Mouse (Mus musculus): ENCODE measurements around the gene Tmem117. TPM values are rescaled to one million over a fixed set of nuclear protein-coding genes. Genes with fewer than 3 reads are reported as not detected.

Gene Tmem117
- total RNA-seq, 2 experiments from 2014 or later: 8.0 to 8.4 TPM

GRCm38 (mm10) chr15:94847501-94847900 is 218.5 kb downstream of the Tmem117 start:
- no peak for DNase-seq (ENCODE audit: low spot score in 2 of 2)
- intact Hi-C loops (cut with DNase I): no loop called here

- intact Hi-C loops (cut with DNase I): no loop called here
- DNase-seq (ENCODE audit: low spot score in 2 of 2): no peak
These were observed 230.6 kb downstream of the Tmem117 start for GRCm38 (mm10) chr15:94859641-94860040.

GRCm38 (mm10) chr15:94861173-94861572 is 232.1 kb downstream of the Tmem117 start:
- DNase-seq (ENCODE audit: low spot score in 2 of 2): peak in 1 of 2 experiments; percentile 31
- intact Hi-C loops (cut with DNase I): no loop called here

GRCm38 (mm10) chr15:94864134-94864533 is 235.1 kb downstream of the Tmem117 start:
- no peak for DNase-seq (ENCODE audit: low spot score in 2 of 2)
- intact Hi-C loops (cut with DNase I): no loop called here

GRCm38 (mm10) chr15:94868372-94868771 is 239.3 kb downstream of the Tmem117 start:
- DNase-seq (ENCODE audit: low spot score in 2 of 2): no peak
- intact Hi-C loops (cut with DNase I): no loop called here

GRCm38 (mm10) chr15:94885026-94885425 is 256.0 kb downstream of the Tmem117 start:
- intact Hi-C loops (cut with DNase I): no loop called here
- DNase-seq (ENCODE audit: low spot score in 2 of 2): peak in 1 of 2 experiments; percentile 41

- DNase-seq (ENCODE audit: low spot score in 2 of 2): no peak
- intact Hi-C loops (cut with DNase I): no loop called here
These were observed 264.2 kb downstream of the Tmem117 start for GRCm38 (mm10) chr15:94893201-94893600.

GRCm38 (mm10) chr15:94894086-94894485 is 265.1 kb downstream of the Tmem117 start:
- intact Hi-C loops (cut with DNase I): no loop called here
- no peak for DNase-seq (ENCODE audit: low spot score in 2 of 2)

- intact Hi-C loops (cut with DNase I): no loop called here
- DNase-seq (ENCODE audit: low spot score in 2 of 2): no peak
These were observed 266.6 kb downstream of the Tmem117 start for GRCm38 (mm10) chr15:94895681-94896080.

- no peak for DNase-seq (ENCODE audit: low spot score in 2 of 2)
- intact Hi-C loops (cut with DNase I): no loop called here
These were observed 274.2 kb downstream of the Tmem117 start for GRCm38 (mm10) chr15:94903188-94903587.

- DNase-seq (ENCODE audit: low spot score in 2 of 2): no peak
- intact Hi-C loops (cut with DNase I): no loop called here
These were observed 275.8 kb downstream of the Tmem117 start for GRCm38 (mm10) chr15:94904672-94905407.

- DNase-seq (ENCODE audit: low spot score in 2 of 2): no peak
- intact Hi-C loops (cut with DNase I): no loop called here
These were observed 292.6 kb downstream of the Tmem117 start for GRCm38 (mm10) chr15:94921672-94922071.

GRCm38 (mm10) chr15:94927986-94928385 is 299.0 kb downstream of the Tmem117 start:
- intact Hi-C loops (cut with DNase I): no loop called here
- DNase-seq (ENCODE audit: low spot score in 2 of 2): no peak

GRCm38 (mm10) chr15:94930743-94931142 is 301.7 kb downstream of the Tmem117 start:
- DNase-seq (ENCODE audit: low spot score in 2 of 2): peak in 1 of 2 experiments; percentile 7
- intact Hi-C loops (cut with DNase I): no loop called here

GRCm38 (mm10) chr15:94933044-94933443 is 304.0 kb downstream of the Tmem117 start:
- intact Hi-C loops (cut with DNase I): no loop called here

GRCm38 (mm10) chr15:94933480-94933879 is 304.4 kb downstream of the Tmem117 start:
- no peak for DNase-seq (ENCODE audit: low spot score in 2 of 2)
- intact Hi-C loops (cut with DNase I): no loop called here

More at GRCm38 (mm10) chr15:94933044-94933443, 304.0 kb downstream of the Tmem117 start:
- DNase-seq (ENCODE audit: low spot score in 2 of 2): no peak

- DNase-seq (ENCODE audit: low spot score in 2 of 2): no peak
- intact Hi-C loops (cut with DNase I): no loop called here
These were observed 312.9 kb downstream of the Tmem117 start for GRCm38 (mm10) chr15:94941954-94942353.

GRCm38 (mm10) chr15:94942465-94942864 is 313.4 kb downstream of the Tmem117 start:
- intact Hi-C loops (cut with DNase I): no loop called here
- no peak for DNase-seq (ENCODE audit: low spot score in 2 of 2)

- DNase-seq (ENCODE audit: low spot score in 2 of 2): no peak
- intact Hi-C loops (cut with DNase I): no loop called here
These were observed 314.9 kb downstream of the Tmem117 start for GRCm38 (mm10) chr15:94943891-94944290.

GRCm38 (mm10) chr15:94951382-94952048 is 322.5 kb downstream of the Tmem117 start:
- intact Hi-C loops (cut with DNase I): no loop called here
- DNase-seq (ENCODE audit: low spot score in 2 of 2): no peak

GRCm38 (mm10) chr15:94956697-94957096 is 327.7 kb downstream of the Tmem117 start:
- intact Hi-C loops (cut with DNase I): no loop called here
- DNase-seq (ENCODE audit: low spot score in 2 of 2): peak in 1 of 2 experiments; percentile 25

All from left cerebral cortex, postnatal 36 days (tissue).